Mouse (Mus musculus) liver, adult 2 months (tissue): ENCODE data around the gene Zdhhc18. TPM values are rescaled to one million over a fixed set of nuclear protein-coding genes. Genes with fewer than 3 reads are reported as not detected.

ENCODE experiments used
- DNase-seq: peaks from one replicate; pipeline ENCODE4 v3.0.0-alpha.2; 2011; ENCODE audit warnings: low read depth, low spot score; ENCODE audit errors: extremely low read depth
- H3K27ac ChIP-seq: fragments of 200-500 bp; replicated peaks from 2 replicates; pipeline ENCODE4 v1.5.1; 2012; ENCODE audit warnings: low read depth, mild to moderate bottlenecking, control low read depth, inconsistent platforms, low read length; ENCODE audit not compliant: insufficient read depth
- H3K27me3 ChIP-seq: fragments of 200-500 bp; 2 replicates; pipeline ENCODE4 v1.6.1; 2012; ENCODE audit warnings: mild to moderate bottlenecking, moderate library complexity, low read length, inconsistent platforms; ENCODE audit not compliant: control insufficient read depth, insufficient read depth
- H3K36me3 ChIP-seq: fragments of 200-500 bp; 2 replicates; pipeline ENCODE4 v1.6.1; 2012; ENCODE audit warnings: low read length, inconsistent platforms; ENCODE audit not compliant: control insufficient read depth, insufficient read depth
- H3K4me1 ChIP-seq: fragments of 200-500 bp; 2 replicates; pipeline ENCODE4 v1.6.1; 2011; ENCODE audit warnings: low read length; ENCODE audit not compliant: control insufficient read depth, insufficient read depth
- H3K4me3 ChIP-seq: fragments of 200-500 bp; 2 replicates; pipeline ENCODE4 v1.5.1; 2011; ENCODE audit warnings: low read depth, mild to moderate bottlenecking, control low read depth, low read length, moderate library complexity; ENCODE audit not compliant: insufficient read depth
- H3K79me2 ChIP-seq: fragments of 200-500 bp; 2 replicates; pipeline ENCODE4 v1.6.1; 2012; ENCODE audit warnings: inconsistent platforms, mild to moderate bottlenecking, low read length, moderate library complexity; ENCODE audit not compliant: control insufficient read depth, insufficient read depth
- H3K9ac ChIP-seq: fragments of 200-500 bp; 2 replicates; pipeline ENCODE4 v1.6.1; 2012; ENCODE audit warnings: low read depth, mild to moderate bottlenecking, control low read depth, inconsistent platforms, low read length
- CTCF ChIP-seq: fragments of 200-500 bp; IDR thresholded peaks from 2 replicates; pipeline ENCODE4 v1.5.1; 2011; ENCODE audit warnings: low read depth, low read length, control low read depth
- POLR2A ChIP-seq: fragments of 200-500 bp; IDR thresholded peaks from 2 replicates; pipeline ENCODE4 v1.6.1; 2011; ENCODE audit warnings: low read length, control low read depth; ENCODE audit not compliant: insufficient read depth; ENCODE audit errors: extremely low read depth
- WGBS: fragments of 180-500 bp; shearing (Covaris S2); methylation state at CpG from one replicate; pipeline ENCODE4 v1.1.7; 2018; 5-methylcytosine and 5-hydroxymethylcytosine counted together
- polyA plus RNA-seq: library from polyadenylated mRNA; depleted of rRNA; stranded (reverse); fragments of >200 nt; gene quantifications from 2 replicates; pipeline ENCODE4 v1.2.3, GENCODE M21; 2012
- total RNA-seq: library from RNA; depleted of rRNA; stranded (reverse); fragments of >200 nt; gene quantifications from 2 replicates; pipeline ENCODE4 v1.2.3, GENCODE M21; 2014

Gene Zdhhc18
- total and polyA plus RNA-seq, 2 experiments = 8.9 to 21.3 TPM

DNA sequence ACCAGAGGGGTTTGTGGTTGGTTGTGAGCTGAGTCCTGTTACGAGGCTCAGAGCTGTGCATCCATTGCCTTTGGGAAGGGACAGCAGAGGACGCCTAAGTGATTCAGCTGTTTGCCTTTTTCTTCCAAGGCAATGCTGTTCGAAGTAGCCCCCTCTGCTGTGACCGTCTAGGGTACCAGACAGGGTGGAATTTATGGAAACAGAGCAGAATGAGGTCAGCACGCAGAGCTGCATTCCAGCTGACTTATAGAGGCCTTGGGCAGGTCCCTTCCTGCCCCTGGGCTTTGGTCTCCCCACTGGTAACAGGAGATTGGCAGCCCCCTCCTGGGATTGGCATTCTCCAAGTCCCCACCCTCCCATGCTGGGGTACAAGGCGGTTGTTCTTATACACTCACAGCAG is 45.1 kb downstream of the Zdhhc18 start:
- 87% methylated on average over 6 of the region's 6 CpGs for WGBS
- H3K79me2 ChIP-seq = no peaks in the 10 kb centered on the region
- peaks cover 1% of the 10 kb centered on the region; the same call in 1 of the 2 replicates for H3K36me3 ChIP-seq
- peaks cover 2% of the 10 kb centered on the region; the same call in 1 of the 2 replicates for H3K4me1 ChIP-seq
- DNase-seq = no peak
- H3K27ac ChIP-seq = no peak overlapping the region
- H3K9ac ChIP-seq = no peak overlapping the region
- no peak overlapping the region for H3K4me3 ChIP-seq
- TF ChIP-seq POLR2A (no peak), CTCF (no peak)
- no peaks in the 10 kb centered on the region for H3K27me3 ChIP-seq

GRCm38 (mm10) chr4:133604175-133604574 is 45.8 kb downstream of the Zdhhc18 start:
- WGBS = 83% methylated on average over 7 of the region's 7 CpGs
- Histone ChIP-seq H3K9ac (no peak overlapping the region), H3K36me3 (peaks cover 1% of the 10 kb centered on the region; the same call in 1 of the 2 replicates), H3K4me1 (peaks cover 2% of the 10 kb centered on the region; the same call in 1 of the 2 replicates), H3K79me2 (no peaks in the 10 kb centered on the region), H3K27ac (no peak overlapping the region), H3K4me3 (no peak overlapping the region), H3K27me3 (no peaks in the 10 kb centered on the region)
- no peak for DNase-seq
- TF ChIP-seq POLR2A (no peak), CTCF (no peak)

GRCm38 (mm10) chr4:133603056-133603455 is 46.9 kb downstream of the Zdhhc18 start:
- Histone ChIP-seq H3K79me2 (no peaks in the 10 kb centered on the region), H3K27me3 (no peaks in the 10 kb centered on the region), H3K4me1 (peaks cover 2% of the 10 kb centered on the region; the same call in 1 of the 2 replicates), H3K4me3 (no peak overlapping the region), H3K36me3 (peaks cover 1% of the 10 kb centered on the region; the same call in 1 of the 2 replicates), H3K27ac (no peak overlapping the region), H3K9ac (no peak overlapping the region)
- TF ChIP-seq POLR2A (no peak), CTCF (no peak)
- no peak for DNase-seq
- WGBS = 86% methylated on average over 5 of the region's 5 CpGs

- Histone ChIP-seq H3K27ac (no peak within 1 kb of the TSS), H3K27me3 (no peaks in the 10 kb centered on the region), H3K9ac (no peak within 1 kb of the TSS), H3K4me3 (no peak within 1 kb of the TSS), H3K79me2 (no peaks in the 10 kb centered on the region), H3K4me1 (peaks cover 2% of the 10 kb centered on the region; the same call in 1 of the 2 replicates), H3K36me3 (peaks cover 1% of the 10 kb centered on the region; the same call in 1 of the 2 replicates)
- WGBS = 6% methylated on average over 16 of the region's 16 CpGs
- DNase-seq = no peak
- TF ChIP-seq POLR2A = no peak
- TF ChIP-seq CTCF = peak; percentile 80
These were observed 48.2 kb downstream of the Zdhhc18 start, which contains the start of gene Sfn for GRCm38 (mm10) chr4:133601721-133602218. Gene Sfn (minus strand): TSS chr4:133602168.

- H3K9ac ChIP-seq = no peak overlapping the region; the same call in 1 of the 2 replicates
- H3K27me3 ChIP-seq = no peaks in the 10 kb centered on the region
- no peak overlapping the region for H3K27ac ChIP-seq
- no peaks in the 10 kb centered on the region for H3K36me3 ChIP-seq
- no peak for TF ChIP-seq CTCF
- no peak for TF ChIP-seq POLR2A
- 11% methylated on average over 9 of the region's 9 CpGs for WGBS
- no peaks in the 10 kb centered on the region for H3K79me2 ChIP-seq
- no peak for DNase-seq
- H3K4me3 ChIP-seq = no peak overlapping the region
- peaks cover 2% of the 10 kb centered on the region; the same call in 1 of the 2 replicates for H3K4me1 ChIP-seq
These were observed 49.6 kb downstream of the Zdhhc18 start for GRCm38 (mm10) chr4:133600306-133600705.

GRCm38 (mm10) chr4:133599571-133600073 is 50.3 kb downstream of the Zdhhc18 start:
- H3K4me1 ChIP-seq = peaks cover 2% of the 10 kb centered on the region; the same call in 1 of the 2 replicates
- TF ChIP-seq POLR2A (no peak), CTCF (no peak)
- peak overlapping the region; percentile 48 for H3K9ac ChIP-seq
- WGBS = under 1% methylated on average over 49 of the region's 50 CpGs
- H3K27me3 ChIP-seq = no peaks in the 10 kb centered on the region
- peak; percentile 81 for DNase-seq
- H3K79me2 ChIP-seq = no peaks in the 10 kb centered on the region
- no peak overlapping the region for H3K27ac ChIP-seq
- H3K4me3 ChIP-seq = peak overlapping the region; percentile 63
- no peaks in the 10 kb centered on the region for H3K36me3 ChIP-seq
